Mouse (Mus musculus): ENCODE measurements around the gene Armc6.

GRCm38 (mm10) chr8:70219107-70219684 is 15.1 kb downstream of the Armc6 start:
- TF ChIP-seq CTCF (IDR thresholded peaks at IDR 0.05; ENCODE audit: borderline replicate concordance, extremely low read depth, insufficient read depth, insufficient read length) (no peak), POLR2A (IDR thresholded peaks at IDR 0.05; ENCODE audit: borderline replicate concordance, extremely low read depth, insufficient read depth, insufficient read length, poor library complexity, severe bottlenecking) (no peak)
